In genomic region chr7:64840576-64840895, GRCm38 (mm10) we compare ENCODE assay signal across 9 mouse cellular contexts. TPM values are rescaled to one million over a fixed set of nuclear protein-coding genes. Genes with fewer than 3 reads are reported as not detected.
DNase-seq lines count a peak whose midpoint lies in the region; ATAC-seq lines count a peak whose summit lies in the region.
"Had no signal": no experiment of that assay in that cellular context is flagged by ENCODE, and none has a peak within 500 bp of the region (broad histone marks: within the 10 kb centered on the region; RNA-seq: fewer than 3 reads in every experiment).

No protein-coding gene starts in this region.

- 76% methylated on average over 1 of the region's 1 CpGs for WGBS in forebrain, embryonic 10.5 days
- 65% methylated on average over 1 of the region's 1 CpGs for WGBS in forebrain, embryonic 16.5 days
- 76% methylated on average over 1 of the region's 1 CpGs for WGBS in limb, embryonic 11.5 days
- 84% methylated on average over 1 of the region's 1 CpGs for WGBS in limb, embryonic 10.5 days
- WGBS in hindbrain, embryonic 12.5 days = 67% methylated on average over 1 of the region's 1 CpGs
- 55% methylated on average over 1 of the region's 1 CpGs for WGBS in midbrain, embryonic 13.5 days

- H3K36me3 ChIP-seq in forebrain, embryonic 10.5 days (replicated peaks) = no peaks in the 10 kb centered on the region
- no peaks in the 10 kb centered on the region for H3K36me3 ChIP-seq in forebrain, embryonic 16.5 days (ENCODE audit: control insufficient read depth, insufficient read depth)
- H3K36me3 ChIP-seq in limb, embryonic 11.5 days (ENCODE audit: control insufficient read depth, insufficient read depth, low read length) = no peaks in the 10 kb centered on the region
- H3K36me3 ChIP-seq in limb, embryonic 10.5 days = no peaks in the 10 kb centered on the region
- no peaks in the 10 kb centered on the region for H3K36me3 ChIP-seq in hindbrain, embryonic 12.5 days
- H3K36me3 ChIP-seq in midbrain, embryonic 13.5 days = no peaks in the 10 kb centered on the region

- no peak for DNase-seq in forebrain, embryonic 10.5 days (ENCODE audit: extremely low spot score, low spot score)
- DNase-seq in limb, embryonic 11.5 days (ENCODE audit: low spot score) = no peak
- DNase-seq in limb, embryonic 10.5 days (ENCODE audit: low spot score) = no peak
- no peak for DNase-seq in right cerebral cortex, adult 2 months (ENCODE audit: low spot score in 2 of 2)
- no peak for DNase-seq in gastrocnemius, postnatal 4 days (ENCODE audit: low spot score in 2 of 2)

- no peak for ATAC-seq in forebrain, embryonic 16.5 days
- no peak for ATAC-seq in limb, embryonic 11.5 days (ENCODE audit: insufficient number of reproducible peaks, low FRiP score, low TSS enrichment, low read depth)
- ATAC-seq in hindbrain, embryonic 12.5 days (ENCODE audit: low FRiP score) = no peak
- no peak for ATAC-seq in midbrain, embryonic 13.5 days

- peak overlapping the region; percentile 53 for H3K4me3 ChIP-seq in forebrain, embryonic 10.5 days
- no peak overlapping the region for H3K4me3 ChIP-seq in forebrain, embryonic 16.5 days (replicated peaks; ENCODE audit: low read length)
- H3K4me3 ChIP-seq in limb, embryonic 11.5 days (ENCODE audit: low read depth, low read length) = no peak overlapping the region
- no peak overlapping the region; the same call in 1 of the 2 replicates for H3K4me3 ChIP-seq in limb, embryonic 10.5 days
- H3K4me3 ChIP-seq in hindbrain, embryonic 12.5 days = no peak overlapping the region
- peak overlapping the region; percentile 32 for H3K4me3 ChIP-seq in midbrain, embryonic 13.5 days (replicated peaks)

- H3K27ac ChIP-seq in forebrain, embryonic 10.5 days = peak overlapping the region; percentile 80
- H3K27ac ChIP-seq in forebrain, embryonic 16.5 days (ENCODE audit: low read length) = no peak overlapping the region
- H3K27ac ChIP-seq in limb, embryonic 11.5 days (replicated peaks; ENCODE audit: low read depth, low read length) = no peak overlapping the region
- no peak overlapping the region for H3K27ac ChIP-seq in limb, embryonic 10.5 days
- no peak overlapping the region; the same call in 1 of the 2 replicates for H3K27ac ChIP-seq in hindbrain, embryonic 12.5 days
- peak overlapping the region; percentile 42 for H3K27ac ChIP-seq in midbrain, embryonic 13.5 days
- H3K27ac ChIP-seq: liver, embryonic 14.5 days had no signal

- no peaks in the 10 kb centered on the region for H3K9me3 ChIP-seq in forebrain, embryonic 10.5 days
- H3K9me3 ChIP-seq in forebrain, embryonic 16.5 days (ENCODE audit: control insufficient read depth, low read length) = no peaks in the 10 kb centered on the region
- H3K9me3 ChIP-seq in limb, embryonic 11.5 days (ENCODE audit: control insufficient read depth, low read length) = no peaks in the 10 kb centered on the region
- H3K9me3 ChIP-seq in limb, embryonic 10.5 days (replicated peaks) = no peaks in the 10 kb centered on the region
- H3K9me3 ChIP-seq in hindbrain, embryonic 12.5 days (replicated peaks) = no peaks in the 10 kb centered on the region
- no peaks in the 10 kb centered on the region for H3K9me3 ChIP-seq in midbrain, embryonic 13.5 days

- peaks cover 12% of the 10 kb centered on the region; the same call in 1 of the 2 replicates for H3K27me3 ChIP-seq in forebrain, embryonic 10.5 days (ENCODE audit: poor library complexity, severe bottlenecking)
- no peaks in the 10 kb centered on the region for H3K27me3 ChIP-seq in forebrain, embryonic 16.5 days (replicated peaks; ENCODE audit: control insufficient read depth, insufficient read depth, low read length)
- no peaks in the 10 kb centered on the region for H3K27me3 ChIP-seq in limb, embryonic 11.5 days (ENCODE audit: control insufficient read depth, insufficient read depth, low read length)
- 0 out of 2 replicates have a peak, but pooled peaks cover 5% of the 10 kb centered on the region for H3K27me3 ChIP-seq in limb, embryonic 10.5 days (ENCODE audit: low read depth, poor library complexity, severe bottlenecking)
- 0 out of 2 replicates have a peak, but pooled peaks cover 4% of the 10 kb centered on the region for H3K27me3 ChIP-seq in hindbrain, embryonic 12.5 days
- H3K27me3 ChIP-seq in midbrain, embryonic 13.5 days = no peaks in the 10 kb centered on the region

- H3K4me1 ChIP-seq in forebrain, embryonic 10.5 days = peaks cover 29% of the 10 kb centered on the region
- peaks cover 17% of the 10 kb centered on the region for H3K4me1 ChIP-seq in forebrain, embryonic 16.5 days (replicated peaks; ENCODE audit: control insufficient read depth, insufficient read depth, low read length)
- H3K4me1 ChIP-seq in limb, embryonic 11.5 days (ENCODE audit: control insufficient read depth, insufficient read depth, low read length) = no peaks in the 10 kb centered on the region; the same call in 1 of the 2 replicates
- H3K4me1 ChIP-seq in limb, embryonic 10.5 days = peaks cover 25% of the 10 kb centered on the region
- H3K4me1 ChIP-seq in hindbrain, embryonic 12.5 days = peaks cover 22% of the 10 kb centered on the region
- peaks cover 24% of the 10 kb centered on the region for H3K4me1 ChIP-seq in midbrain, embryonic 13.5 days (replicated peaks)

- H3K9ac ChIP-seq in forebrain, embryonic 16.5 days (replicated peaks; ENCODE audit: low read depth, low read length) = no peak overlapping the region
- no peak overlapping the region for H3K9ac ChIP-seq in limb, embryonic 11.5 days (ENCODE audit: low read length)
- no peak overlapping the region for H3K9ac ChIP-seq in hindbrain, embryonic 12.5 days
- no peak overlapping the region; the same call in 1 of the 2 replicates for H3K9ac ChIP-seq in midbrain, embryonic 13.5 days (replicated peaks)
- H3K9ac ChIP-seq: liver, embryonic 14.5 days had no signal

- H3K4me2 ChIP-seq in forebrain, embryonic 16.5 days (ENCODE audit: low read length) = no peak overlapping the region; the same call in 1 of the 2 replicates
- peak overlapping the region; percentile 40; the same call in 1 of the 2 replicates for H3K4me2 ChIP-seq in limb, embryonic 11.5 days (ENCODE audit: low read depth, severe bottlenecking)
- peak overlapping the region; percentile 55; the same call in 1 of the 2 replicates for H3K4me2 ChIP-seq in hindbrain, embryonic 12.5 days (replicated peaks)
- H3K4me2 ChIP-seq in midbrain, embryonic 13.5 days (replicated peaks) = peak overlapping the region; percentile 56

RNA-seq across cellular contexts. Expression of gene Nsmce3, which starts 32.3 kb away (rescaled TPM):
- 10.5 TPM in 2 replicates for polyA plus RNA-seq in forebrain, embryonic 10.5 days (2016; fragmentation: Nextera tagmentation; extraction: Ambion mirVana)
- polyA plus RNA-seq in forebrain, embryonic 16.5 days (2015; fragmentation: Nextera tagmentation; extraction: Ambion mirVana) = 9.5 and 9.9 TPM in 2 replicates
- 11.3 and 11.6 TPM in 2 replicates for polyA plus RNA-seq in limb, embryonic 11.5 days (2014; fragmentation: Nextera tagmentation; extraction: Ambion mirVana)
- polyA plus RNA-seq in limb, embryonic 10.5 days (2016; fragmentation: Nextera tagmentation; extraction: Ambion mirVana) = 9.9 and 10.2 TPM in 2 replicates
- 10.9 and 11.1 TPM in 2 replicates for polyA plus RNA-seq in hindbrain, embryonic 12.5 days (2016; fragmentation: Nextera tagmentation; extraction: Ambion mirVana)
- polyA plus RNA-seq in midbrain, embryonic 13.5 days (2015; fragmentation: Nextera tagmentation; extraction: Ambion mirVana) = 10.5 and 10.7 TPM in 2 replicates
- total RNA-seq in gastrocnemius, postnatal 4 days (2021) = 1 to 10 TPM; 5.5 to 5.8 TPM

Comparison
In these comparisons a context has a peak if more than half of its experiments do, and no peak if none do; other contexts are left out.
1. H3K27ac ChIP-seq: peak in forebrain, embryonic 10.5 days (single experiment) and midbrain, embryonic 13.5 days (single experiment); none in forebrain, embryonic 16.5 days (single experiment), limb, embryonic 11.5 days (single experiment), limb, embryonic 10.5 days (single experiment) and hindbrain, embryonic 12.5 days (single experiment).
2. H3K4me3 ChIP-seq: peak in forebrain, embryonic 10.5 days (single experiment) and midbrain, embryonic 13.5 days (single experiment); none in forebrain, embryonic 16.5 days (single experiment), limb, embryonic 11.5 days (single experiment), limb, embryonic 10.5 days (single experiment) and hindbrain, embryonic 12.5 days (single experiment).